Mouse (Mus musculus): ENCODE data around the gene Zfp36l2. TPM values are rescaled to one million over a fixed set of nuclear protein-coding genes. Genes with fewer than 3 reads are reported as not detected.
A peak's percentile ranks its signal among the peaks of the same experiment; 100 is the strongest.
"Not testable (repeated sequence)": the region's sequence is repeated elsewhere in the genome, so short reads cannot be mapped to it uniquely, and the experiment has no call there.

Zfp36l2 gene
- polyA plus RNA-seq, 1 experiment from 2014 or later, result 9.9 TPM

- WGBS, result 95% methylated on average over 4 of the region's 4 CpGs
- H3K4me1 ChIP-seq (replicated peaks), result peaks cover 35% of the 10 kb centered on the region
These were observed 4.2 kb upstream of the Zfp36l2 start for GRCm38 (mm10) chr17:84191946-84192345.

DNA sequence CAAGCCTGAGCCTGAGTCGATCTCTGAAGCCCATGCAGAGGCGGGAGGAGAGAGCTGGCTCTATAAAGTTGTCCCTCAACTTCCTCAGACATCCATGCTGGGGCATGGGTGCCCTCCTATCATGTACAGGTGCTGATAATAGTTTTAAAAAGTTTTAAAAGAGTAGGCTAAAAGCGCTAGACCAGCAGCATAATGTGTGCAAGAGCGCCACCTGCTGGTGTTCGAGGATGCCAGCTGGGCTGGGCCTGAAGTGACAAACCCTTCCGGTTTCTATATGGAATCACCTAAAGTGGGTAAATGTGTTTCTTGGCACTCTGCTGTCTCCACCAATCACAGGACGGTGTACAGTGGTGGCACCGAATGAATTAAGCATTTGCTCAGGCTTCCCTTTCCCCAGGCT lies 3.1 kb upstream of the Zfp36l2 start:
- DNase-seq (ENCODE audit: low spot score), result peak; percentile 81
- Histone ChIP-seq H3K36me3 (peaks cover 33% of the 10 kb centered on the region), H3K27me3 (ENCODE audit: insufficient read depth, poor library complexity, severe bottlenecking) (0 out of 2 replicates have a peak, but pooled peaks cover 4% of the 10 kb centered on the region), H3K4me1 (replicated peaks) (peaks cover 39% of the 10 kb centered on the region), H3K27ac (no peak overlapping the region), H3K4me3 (no peak overlapping the region), H3K9me3 (no peaks in the 10 kb centered on the region)
- 34% methylated on average over 8 of the region's 8 CpGs for WGBS

More at GRCm38 (mm10) chr17:84191946-84192345, 4.2 kb upstream of the Zfp36l2 start:
- Histone ChIP-seq H3K27ac (no peak overlapping the region), H3K27me3 (ENCODE audit: insufficient read depth, poor library complexity, severe bottlenecking) (0 out of 2 replicates have a peak, but pooled peaks cover 4% of the 10 kb centered on the region), H3K4me3 (no peak overlapping the region), H3K9me3 (no peaks in the 10 kb centered on the region), H3K36me3 (peaks cover 23% of the 10 kb centered on the region)
- no peak for DNase-seq (ENCODE audit: low spot score)

GRCm38 (mm10) chr17:84189127-84189854 lies 1.5 kb upstream of the Zfp36l2 start:
- no peak for DNase-seq (ENCODE audit: low spot score)
- Histone ChIP-seq H3K9me3 (no peaks in the 10 kb centered on the region), H3K4me1 (replicated peaks) (peaks cover 39% of the 10 kb centered on the region), H3K27ac (peak overlapping the region; percentile 94), H3K27me3 (ENCODE audit: insufficient read depth, poor library complexity, severe bottlenecking) (0 out of 2 replicates have a peak, but pooled peaks cover 4% of the 10 kb centered on the region), H3K4me3 (peak overlapping the region; percentile 61; the same call in 1 of the 2 replicates), H3K36me3 (peaks cover 42% of the 10 kb centered on the region)
- WGBS, result 83% methylated on average over 5 of the region's 5 CpGs

DNA sequence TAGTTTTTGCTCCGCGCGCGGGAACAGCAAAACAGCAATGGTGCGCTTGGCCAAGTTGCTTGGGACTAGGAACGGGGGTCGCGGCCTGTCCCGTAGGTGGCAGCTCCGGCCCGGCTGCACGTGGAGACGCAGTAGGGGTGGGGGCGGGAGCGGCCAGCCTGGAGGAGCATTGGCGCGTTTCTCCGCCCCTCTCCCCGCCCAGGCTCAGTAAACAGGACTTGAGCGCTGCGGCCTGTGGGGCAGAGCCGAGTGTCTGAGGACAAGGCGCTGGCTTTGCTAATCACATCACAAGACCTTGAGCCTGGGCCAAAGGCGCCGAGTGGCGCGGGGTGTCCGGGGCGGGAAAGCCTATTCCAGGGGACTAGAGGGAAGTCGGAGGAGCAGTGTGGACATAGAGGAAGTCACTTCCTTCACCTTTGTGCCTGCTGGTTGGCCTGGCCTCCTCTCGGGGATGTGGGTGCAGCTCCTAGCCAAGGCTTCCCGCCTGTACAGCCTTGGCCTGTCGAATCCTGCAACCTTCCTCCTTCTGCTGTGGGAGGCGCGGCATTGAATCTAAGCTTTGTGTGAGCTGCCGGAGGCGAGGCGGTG lies 721 bp upstream of the Zfp36l2 start:
- Histone ChIP-seq H3K36me3 (peaks cover 42% of the 10 kb centered on the region), H3K4me1 (replicated peaks) (peaks cover 41% of the 10 kb centered on the region), H3K4me3 (peak overlapping the region; percentile 61), H3K27ac (peak overlapping the region; percentile 94), H3K9me3 (no peaks in the 10 kb centered on the region), H3K27me3 (ENCODE audit: insufficient read depth, poor library complexity, severe bottlenecking) (0 out of 2 replicates have a peak, but pooled peaks cover 4% of the 10 kb centered on the region)
- DNase-seq (ENCODE audit: low spot score), result peak; percentile 91
- 1% methylated on average over 38 of the region's 38 CpGs for WGBS

DNA sequence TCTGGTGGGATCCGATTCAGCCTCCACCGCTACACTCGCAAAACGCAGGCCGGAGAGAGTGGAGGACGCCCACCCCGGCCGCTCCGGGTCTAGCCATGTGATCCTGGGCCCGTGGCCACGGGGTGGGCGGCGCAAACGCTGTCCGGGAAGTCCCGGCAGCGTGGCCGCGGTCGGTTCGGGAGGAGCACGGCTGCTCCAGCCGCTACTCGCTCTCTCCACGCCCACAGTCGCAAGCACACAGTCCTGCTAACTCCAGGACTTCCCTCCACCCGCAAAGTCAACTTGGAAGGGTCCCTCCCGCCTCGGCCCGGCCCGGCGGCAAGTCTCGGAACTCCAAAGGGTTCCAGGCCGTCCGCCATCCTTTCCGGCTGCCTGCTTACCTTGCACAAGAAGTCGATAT lies 483 bp downstream of the Zfp36l2 start:
- Histone ChIP-seq H3K27ac (peak overlapping the region; percentile 94), H3K4me3 (peak overlapping the region; percentile 89), H3K4me1 (replicated peaks) (peaks cover 53% of the 10 kb centered on the region), H3K36me3 (peaks cover 32% of the 10 kb centered on the region)
- H3K27me3 ChIP-seq (ENCODE audit: insufficient read depth, poor library complexity, severe bottlenecking); H3K9me3 ChIP-seq; DNase-seq (ENCODE audit: low spot score): not testable (repeated sequence)
- 0% methylated on average over 15 of the region's 37 CpGs for WGBS

- H3K27ac ChIP-seq, result peak overlapping the region; percentile 94
These were observed 1.1 kb downstream of the Zfp36l2 start for GRCm38 (mm10) chr17:84186451-84187202.

GRCm38 (mm10) chr17:84185581-84186450 lies 1.9 kb downstream of the Zfp36l2 start:
- H3K27ac ChIP-seq, result peak overlapping the region; percentile 94
- no peaks in the 10 kb centered on the region for H3K9me3 ChIP-seq
- under 1% methylated on average over 108 of the region's 108 CpGs for WGBS
- H3K27me3 ChIP-seq (ENCODE audit: insufficient read depth, poor library complexity, severe bottlenecking), result 0 out of 2 replicates have a peak, but pooled peaks cover 14% of the 10 kb centered on the region
- H3K36me3 ChIP-seq, result peaks cover 19% of the 10 kb centered on the region
- peaks cover 68% of the 10 kb centered on the region for H3K4me1 ChIP-seq (replicated peaks)
- DNase-seq (ENCODE audit: low spot score), result peak; percentile 71
- peak overlapping the region; percentile 89 for H3K4me3 ChIP-seq

More at GRCm38 (mm10) chr17:84186451-84187202, 1.1 kb downstream of the Zfp36l2 start:
- Histone ChIP-seq H3K36me3 (peaks cover 26% of the 10 kb centered on the region), H3K9me3 (no peaks in the 10 kb centered on the region), H3K4me1 (replicated peaks) (peaks cover 60% of the 10 kb centered on the region), H3K4me3 (peak overlapping the region; percentile 89), H3K27me3 (ENCODE audit: insufficient read depth, poor library complexity, severe bottlenecking) (0 out of 2 replicates have a peak, but pooled peaks cover 10% of the 10 kb centered on the region)
- DNase-seq (ENCODE audit: low spot score), result peak; percentile 72
- under 1% methylated on average over 80 of the region's 80 CpGs for WGBS

GRCm38 (mm10) chr17:84185011-84185411 lies 2.7 kb downstream of the Zfp36l2 start:
- Histone ChIP-seq H3K9me3 (no peaks in the 10 kb centered on the region), H3K27me3 (ENCODE audit: insufficient read depth, poor library complexity, severe bottlenecking) (0 out of 2 replicates have a peak, but pooled peaks cover 14% of the 10 kb centered on the region), H3K27ac (peak overlapping the region; percentile 94), H3K4me1 (replicated peaks) (peaks cover 75% of the 10 kb centered on the region), H3K4me3 (peak overlapping the region; percentile 89), H3K36me3 (peaks cover 19% of the 10 kb centered on the region)
- WGBS, result 5% methylated on average over 7 of the region's 7 CpGs
- DNase-seq (ENCODE audit: low spot score), result peak; percentile 35

- Histone ChIP-seq H3K9me3 (no peaks in the 10 kb centered on the region), H3K36me3 (peaks cover 19% of the 10 kb centered on the region), H3K4me3 (peak overlapping the region; percentile 45), H3K27me3 (ENCODE audit: insufficient read depth, poor library complexity, severe bottlenecking) (0 out of 2 replicates have a peak, but pooled peaks cover 9% of the 10 kb centered on the region), H3K4me1 (replicated peaks) (peaks cover 60% of the 10 kb centered on the region), H3K27ac (peak overlapping the region; percentile 79)
- peak; percentile 86 for DNase-seq (ENCODE audit: low spot score)
- 4% methylated on average over 12 of the region's 12 CpGs for WGBS
These were observed 4.4 kb downstream of the Zfp36l2 start for GRCm38 (mm10) chr17:84183291-84183781.

GRCm38 (mm10) chr17:84182311-84183271 lies 5.2 kb downstream of the Zfp36l2 start:
- Histone ChIP-seq H3K4me1 (replicated peaks) (peaks cover 60% of the 10 kb centered on the region), H3K27ac (peak overlapping the region; percentile 79), H3K27me3 (ENCODE audit: insufficient read depth, poor library complexity, severe bottlenecking) (0 out of 2 replicates have a peak, but pooled peaks cover 9% of the 10 kb centered on the region), H3K4me3 (peak overlapping the region; percentile 45), H3K9me3 (no peaks in the 10 kb centered on the region), H3K36me3 (peaks cover 19% of the 10 kb centered on the region)
- 30% methylated on average over 16 of the region's 16 CpGs for WGBS
- peak; percentile 69 for DNase-seq (ENCODE audit: low spot score)

All from hindbrain, embryonic 10.5 days (tissue).